ENCODE assay signal across 8 mouse cellular contexts in genomic region chr8:122699005-122699492, GRCm38 (mm10). TPM values are rescaled to one million over a fixed set of nuclear protein-coding genes. Genes with fewer than 3 reads are reported as not detected.
A peak's percentile ranks its signal among the peaks of the same experiment; 100 is the strongest.
DNase-seq lines count a peak whose midpoint lies in the region; ATAC-seq lines count a peak whose summit lies in the region.

Cbfa2t3 (minus strand) TSS chr8:122699109.

- no peaks in the 10 kb centered on the region for H3K27me3 ChIP-seq in hindbrain, embryonic 16.5 days (replicated peaks; ENCODE audit: control insufficient read depth, insufficient read depth, low read length)
- peaks cover 5% of the 10 kb centered on the region; the same call in 1 of the 2 replicates for H3K27me3 ChIP-seq in limb, embryonic 15.5 days
- no peaks in the 10 kb centered on the region for H3K27me3 ChIP-seq in neural tube, embryonic 15.5 days (replicated peaks)

- no peaks in the 10 kb centered on the region for H3K4me1 ChIP-seq in hindbrain, embryonic 16.5 days (ENCODE audit: control insufficient read depth, insufficient read depth, low read depth, low read length)
- peaks cover 8% of the 10 kb centered on the region for H3K4me1 ChIP-seq in limb, embryonic 15.5 days
- no peaks in the 10 kb centered on the region for H3K4me1 ChIP-seq in neural tube, embryonic 15.5 days

- no peak within 1 kb of the TSS for H3K9ac ChIP-seq in hindbrain, embryonic 16.5 days (ENCODE audit: low read depth, low read length)
- no peak within 1 kb of the TSS for H3K9ac ChIP-seq in limb, embryonic 15.5 days
- H3K9ac ChIP-seq in neural tube, embryonic 15.5 days (replicated peaks): no peak within 1 kb of the TSS

- ATAC-seq in hindbrain, embryonic 16.5 days: peak; percentile 42; the same call in 1 of the 2 replicates
- peak; percentile 27; the same call in 1 of the 2 replicates for ATAC-seq in limb, embryonic 15.5 days (ENCODE audit: insufficient number of reproducible peaks, low FRiP score, low TSS enrichment, low read depth)
- no peak for ATAC-seq in neural tube, embryonic 15.5 days (ENCODE audit: low FRiP score)

- no peaks in the 10 kb centered on the region for H3K9me3 ChIP-seq in hindbrain, embryonic 16.5 days (ENCODE audit: control insufficient read depth, low read length)
- H3K9me3 ChIP-seq in limb, embryonic 15.5 days: no peaks in the 10 kb centered on the region
- no peaks in the 10 kb centered on the region for H3K9me3 ChIP-seq in neural tube, embryonic 15.5 days (replicated peaks)

- no peak within 1 kb of the TSS for H3K27ac ChIP-seq in hindbrain, embryonic 16.5 days (ENCODE audit: low read depth, low read length)
- H3K27ac ChIP-seq in limb, embryonic 15.5 days: no peak within 1 kb of the TSS
- no peak within 1 kb of the TSS for H3K27ac ChIP-seq in neural tube, embryonic 15.5 days (replicated peaks)

- no peak within 1 kb of the TSS for H3K4me3 ChIP-seq in hindbrain, embryonic 16.5 days (ENCODE audit: low read length)
- no peak within 1 kb of the TSS for H3K4me3 ChIP-seq in limb, embryonic 15.5 days
- no peak within 1 kb of the TSS for H3K4me3 ChIP-seq in neural tube, embryonic 15.5 days (replicated peaks)

- 48% methylated on average over 13 of the region's 13 CpGs for WGBS in hindbrain, embryonic 16.5 days
- 51% methylated on average over 13 of the region's 13 CpGs for WGBS in limb, embryonic 15.5 days
- 47% methylated on average over 13 of the region's 13 CpGs for WGBS in neural tube, embryonic 15.5 days

- H3K36me3 ChIP-seq in hindbrain, embryonic 16.5 days (ENCODE audit: control insufficient read depth, insufficient read depth, low read length): no peaks in the 10 kb centered on the region
- no peaks in the 10 kb centered on the region for H3K36me3 ChIP-seq in limb, embryonic 15.5 days
- H3K36me3 ChIP-seq in neural tube, embryonic 15.5 days: no peaks in the 10 kb centered on the region

- H3K4me2 ChIP-seq in hindbrain, embryonic 16.5 days (ENCODE audit: low read length): no peak within 1 kb of the TSS
- H3K4me2 ChIP-seq in limb, embryonic 15.5 days: no peak within 1 kb of the TSS
- H3K4me2 ChIP-seq in neural tube, embryonic 15.5 days: no peak within 1 kb of the TSS

- peak; percentile 85 for DNase-seq in A20 (ENCODE audit: low read depth, low spot score)
- peak; percentile 27 to 61 for DNase-seq in adrenal gland, adult (ENCODE audit: inconsistent age in 2 of 2, low spot score in 1 of 2)
- no peak for DNase-seq in gastrocnemius, postnatal 10 days
- no peak for DNase-seq in right cerebral cortex, adult 18-20 months
- no peak for DNase-seq in testis, postnatal 10 days (ENCODE audit: low spot score)

RNA-seq across cellular contexts. Expression of gene Cbfa2t3, which starts in this region (rescaled TPM):
- 10 to 100 TPM; 19.0 to 20.1 TPM for total RNA-seq in gastrocnemius, postnatal 10 days (2021)
- polyA plus RNA-seq in hindbrain, embryonic 16.5 days (2015; fragmentation: Nextera tagmentation; extraction: Ambion mirVana): 12.6 and 18.3 TPM in 2 replicates
- polyA plus RNA-seq in limb, embryonic 15.5 days (2015; fragmentation: Nextera tagmentation; extraction: Ambion mirVana): 4.6 and 5.1 TPM in 2 replicates
- 14.4 and 16.8 TPM in 2 replicates for polyA plus RNA-seq in neural tube, embryonic 15.5 days (2015; fragmentation: Nextera tagmentation; extraction: Ambion mirVana)

Comparison
In these comparisons a context has a peak if more than half of its experiments do, and no peak if none do; other contexts are left out.
1. DNase-seq: peak in A20 (single experiment) and adrenal gland, adult (2 of 2); none in gastrocnemius, postnatal 10 days (single experiment), right cerebral cortex, adult 18-20 months (single experiment) and testis, postnatal 10 days (single experiment).